Mouse (Mus musculus) testis, adult 2 months (tissue): ENCODE measurements around the gene Gm16506. TPM values are rescaled to one million over a fixed set of nuclear protein-coding genes. Genes with fewer than 3 reads are reported as not detected.
"Not testable (repeated sequence)": the region's sequence is repeated elsewhere in the genome, so short reads cannot be mapped to it uniquely, and the experiment has no call there.

ENCODE experiments used
- H3K27ac ChIP-seq: fragments of 200-500 bp; 2 replicates; pipeline ENCODE4 v1.5.1; 2012; ENCODE audit warnings: low read depth, low read length; ENCODE audit not compliant: control insufficient read depth, insufficient read depth
- H3K27me3 ChIP-seq: fragments of 200-500 bp; 2 replicates; pipeline ENCODE4 v1.6.1; 2012; ENCODE audit warnings: mild to moderate bottlenecking, low read length, moderate library complexity; ENCODE audit not compliant: control insufficient read depth, insufficient read depth
- H3K36me3 ChIP-seq: fragments of 200-500 bp; 2 replicates; pipeline ENCODE4 v1.6.1; 2012; ENCODE audit warnings: mild to moderate bottlenecking, low read length; ENCODE audit not compliant: control insufficient read depth, insufficient read depth
- H3K4me1 ChIP-seq: fragments of 200-500 bp; 2 replicates; pipeline ENCODE4 v1.6.1; 2012; ENCODE audit warnings: low read length; ENCODE audit not compliant: control insufficient read depth, insufficient read depth
- H3K4me3 ChIP-seq: fragments of 200-500 bp; 2 replicates; pipeline ENCODE4 v1.5.1; 2012; ENCODE audit warnings: low read depth, mild to moderate bottlenecking, low read length, moderate library complexity, mixed read lengths; ENCODE audit not compliant: control insufficient read depth
- polyA plus RNA-seq: library from polyadenylated mRNA; depleted of rRNA; stranded (reverse); fragments of >200 nt; gene quantifications from 2 replicates; pipeline ENCODE4 v1.2.3, GENCODE M21; 2012; rRNA removed

Gm16506 gene
- 0.63 and 1.1 TPM in 2 replicates for polyA plus RNA-seq

DNA sequence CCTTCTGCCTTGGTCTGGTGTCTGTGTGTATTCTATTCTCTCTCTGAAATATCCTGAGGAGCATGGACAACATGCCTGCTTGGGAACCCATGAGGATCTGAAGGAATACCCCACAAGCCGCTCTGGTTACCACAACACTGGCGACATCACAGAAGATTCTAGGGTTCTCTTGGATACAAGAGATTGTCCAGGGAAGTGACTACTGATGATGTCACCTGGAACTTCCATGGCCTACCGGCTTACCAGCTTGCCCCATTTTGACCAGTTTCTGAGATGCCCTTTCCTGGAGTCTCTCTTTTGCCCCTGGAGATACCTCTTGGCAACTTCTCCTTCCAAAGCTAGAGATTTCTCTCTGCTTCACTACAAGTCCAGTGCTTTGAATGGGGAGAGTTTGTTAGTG, at the start of gene Gm16506:
Gene Gm16506 (minus strand): TSS at position 101 of the 400 bp plus-strand sequence.
- H3K4me3 ChIP-seq, result peak within 1 kb of the TSS; percentile 71
- H3K4me1 ChIP-seq, H3K27ac ChIP-seq, H3K27me3 ChIP-seq, H3K36me3 ChIP-seq: not testable (repeated sequence)

DNA sequence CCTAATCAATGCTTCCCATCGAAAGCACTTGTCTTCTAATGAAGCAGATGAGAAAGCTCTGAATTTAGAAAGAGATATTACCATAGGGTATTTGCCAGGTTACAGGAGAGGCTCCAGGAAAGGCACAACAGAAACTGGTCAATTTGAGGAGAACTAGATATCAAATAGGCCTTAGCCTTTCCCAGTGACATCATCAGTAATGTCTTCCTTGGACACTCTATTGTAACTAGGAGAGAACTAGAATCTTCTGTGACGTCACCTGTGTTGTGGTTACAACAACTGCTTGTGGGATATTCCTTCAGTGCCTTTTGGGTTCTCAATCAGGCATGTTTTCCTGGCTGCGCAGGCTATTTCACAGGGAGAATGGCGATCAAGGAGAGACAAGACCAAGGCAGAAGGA, 20.3 kb upstream of the Gm16506 start, which contains the start of gene Gm6526:
Gene Gm6526 (plus strand): TSS at position 301 of the 400 bp plus-strand sequence.
- H3K27me3 ChIP-seq, H3K36me3 ChIP-seq, H3K27ac ChIP-seq, H3K4me1 ChIP-seq: not testable (repeated sequence)
- H3K4me3 ChIP-seq, result peak within 1 kb of the TSS; percentile 60

DNA sequence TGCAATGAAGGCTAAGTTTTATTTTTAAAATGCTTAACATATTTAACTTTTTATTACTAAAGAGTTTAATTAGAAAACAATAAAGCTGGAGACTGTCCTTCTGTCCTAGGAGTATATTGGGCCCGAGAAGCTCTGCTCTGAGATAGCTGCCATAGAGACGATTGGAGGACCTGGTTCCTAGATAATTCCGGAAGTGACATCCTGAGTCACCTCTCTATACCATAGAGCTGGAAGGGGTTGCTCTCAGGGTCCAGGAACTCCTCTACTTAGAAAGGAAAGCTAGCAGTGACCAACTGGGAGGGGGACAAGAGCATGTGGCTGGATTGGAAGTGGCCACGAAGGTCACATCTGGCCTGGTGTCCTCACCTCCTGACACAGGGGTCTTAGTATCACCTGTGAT, 29.7 kb downstream of the Gm16506 start, which contains the start of gene Gm7324:
Gene Gm7324 (plus strand): TSS at position 208 of the 400 bp plus-strand sequence.
- not testable (repeated sequence) for H3K4me1 ChIP-seq, H3K27ac ChIP-seq, H3K36me3 ChIP-seq, H3K27me3 ChIP-seq
- peak within 1 kb of the TSS; percentile 53 for H3K4me3 ChIP-seq

DNA sequence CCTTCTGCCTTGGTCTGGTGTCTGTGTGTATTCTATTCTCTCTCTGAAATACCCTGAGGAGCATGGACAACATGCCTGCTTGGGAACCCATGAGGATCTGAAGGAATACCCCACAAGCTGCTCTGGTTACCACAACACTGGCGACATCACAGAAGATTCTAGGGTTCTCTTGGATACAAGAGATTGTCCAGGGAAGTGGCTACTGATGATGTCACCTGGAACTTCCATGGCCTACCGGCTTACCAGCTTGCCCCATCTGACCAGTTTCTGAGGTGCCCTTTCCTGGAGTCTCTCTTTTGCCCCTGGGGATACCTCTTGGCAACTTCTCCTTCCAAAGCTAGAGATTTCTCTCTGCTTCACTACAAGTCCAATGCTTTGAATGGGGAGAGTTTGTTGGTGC, 50.2 kb downstream of the Gm16506 start, which contains the start of gene Gm8165:
Gene Gm8165 (minus strand): TSS at position 101 of the 400 bp plus-strand sequence.
- not testable (repeated sequence) for H3K27me3 ChIP-seq, H3K27ac ChIP-seq, H3K36me3 ChIP-seq, H3K4me1 ChIP-seq
- H3K4me3 ChIP-seq, result peak within 1 kb of the TSS; percentile 59; the same call in 1 of the 2 replicates

Other genes starting within 250 kb of the Gm16506 start
- 0.90 and 1.3 TPM in 2 replicates for gene Gm5799, start 183.9 kb downstream of the Gm16506 start, polyA plus RNA-seq
- gene Gm17654, start 148.3 kb downstream of the Gm16506 start, polyA plus RNA-seq, result 0.22 and 0.32 TPM in 2 replicates
- 2.4 and 3.7 TPM in 2 replicates for gene Gm10375, start 119.5 kb downstream of the Gm16506 start, polyA plus RNA-seq
- gene Gm8165, start 50.3 kb downstream of the Gm16506 start, polyA plus RNA-seq, result 0.35 and 0.61 TPM in 2 replicates
- 2.7 and 4.1 TPM in 2 replicates for gene Gm7324, start 29.7 kb downstream of the Gm16506 start, polyA plus RNA-seq
- gene Gm6526, start 20.4 kb upstream of the Gm16506 start, polyA plus RNA-seq, result 1.1 and 1.4 TPM in 2 replicates
- 2.4 and 4.1 TPM in 2 replicates for gene Gm8180, start 57.3 kb upstream of the Gm16506 start, polyA plus RNA-seq
- not detected in 2 replicates for gene Ear1, start 148.0 kb upstream of the Gm16506 start, polyA plus RNA-seq
- gene Ear10, start 196.1 kb upstream of the Gm16506 start, polyA plus RNA-seq, result 0.30 TPM in 1 of 2 replicates, not detected in the other
- gene Gm8113, start 197.9 kb upstream of the Gm16506 start, polyA plus RNA-seq, result 0.62 and 0.81 TPM in 2 replicates
- not detected in 2 replicates for gene Ang5, start 229.6 kb upstream of the Gm16506 start, polyA plus RNA-seq